Mouse (Mus musculus) lung, adult 2 months (tissue): Measurements from ENCODE around the gene Dtnb.

Experiments used
- CTCF ChIP-seq: fragments of 200-500 bp; IDR thresholded peaks from 2 replicates; pipeline ENCODE4 v1.5.1; 2011; ENCODE audit warnings: mild to moderate bottlenecking, low read length, control low read depth; ENCODE audit not compliant: insufficient read depth
- POLR2A ChIP-seq: fragments of 200-500 bp; IDR thresholded peaks from 2 replicates; pipeline ENCODE4 v1.6.1; 2011; ENCODE audit warnings: low read depth, mild to moderate bottlenecking, control low read depth, low read length, borderline replicate concordance; ENCODE audit errors: extremely low read depth

DNA sequence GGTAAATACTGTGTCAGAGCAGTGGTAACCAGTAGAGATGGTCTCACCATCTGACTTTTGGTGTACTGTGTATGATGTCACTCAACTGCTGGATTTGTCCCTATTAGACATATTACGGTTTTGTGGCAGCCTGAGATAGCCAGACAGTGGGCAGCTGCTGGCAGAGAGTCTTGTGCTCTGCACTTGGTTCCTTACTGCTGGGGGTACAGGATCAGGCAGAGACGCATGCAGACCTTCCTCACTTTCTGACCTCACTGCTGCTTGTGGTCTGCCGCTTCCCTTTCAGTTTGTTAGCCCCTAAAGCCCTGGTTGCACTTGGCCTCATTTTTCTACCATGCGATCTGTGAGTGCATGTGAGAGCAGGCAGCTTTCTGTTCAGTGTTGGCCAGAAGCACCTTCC lies 98.9 kb downstream of the Dtnb start:
- TF ChIP-seq CTCF (no peak), POLR2A (no peak)
